Mouse (Mus musculus) kidney, adult 8-10 months (tissue): ENCODE measurements around the gene Gm3233.
"Not testable (repeated sequence)": the region's sequence is repeated elsewhere in the genome, so short reads cannot be mapped to it uniquely, and the experiment has no call there.

Experiments
- DNase-seq, 2 experiments: peaks; one replicate each; pipeline ENCODE4 v3.0.0; 2022

Gm3233 gene

DNA sequence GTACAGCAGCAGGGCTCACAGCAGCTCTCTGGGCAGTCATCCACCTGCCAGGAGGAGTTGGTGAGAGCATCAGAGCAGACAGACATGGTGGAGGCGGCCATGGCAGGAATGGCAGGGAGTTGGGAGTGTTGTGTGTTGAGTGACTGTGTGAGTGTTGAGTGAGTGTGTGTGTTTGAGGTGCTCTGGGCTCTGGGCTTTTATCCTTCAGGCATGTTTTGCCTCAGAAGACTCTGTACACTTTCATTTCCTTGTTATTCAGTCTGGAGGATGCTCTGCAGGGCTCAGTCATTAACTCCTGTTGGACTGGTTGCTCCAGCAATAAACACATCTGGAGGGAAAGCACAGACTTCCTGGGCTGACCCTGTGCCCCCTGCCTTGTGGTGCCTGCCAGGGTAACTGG, at the start of gene Gm3233:
Gene Gm3233, minus strand, starts transcription at position 101 of the 400 bp plus-strand sequence.
- DNase-seq: not testable (repeated sequence)

DNA sequence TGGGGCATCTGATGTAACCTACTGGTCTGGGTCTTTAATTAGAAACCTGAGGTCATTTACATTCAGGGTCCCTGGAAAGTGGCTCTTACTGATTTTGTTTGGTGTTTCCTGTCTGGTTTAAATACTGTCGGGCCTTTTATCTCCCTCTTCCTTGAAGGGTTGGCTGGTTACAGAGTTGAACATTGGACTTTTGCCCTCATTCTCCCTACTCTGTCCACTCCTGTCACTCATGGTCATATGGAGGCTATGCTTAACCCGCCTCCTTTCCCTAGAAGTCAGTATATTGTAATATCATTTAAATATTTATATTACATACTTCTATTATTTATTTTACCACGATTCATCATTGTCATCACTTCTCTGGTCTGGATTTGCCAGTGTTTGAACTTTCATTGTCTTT, 44.6 kb upstream of the Gm3233 start:
- DNase-seq: no peak

DNA sequence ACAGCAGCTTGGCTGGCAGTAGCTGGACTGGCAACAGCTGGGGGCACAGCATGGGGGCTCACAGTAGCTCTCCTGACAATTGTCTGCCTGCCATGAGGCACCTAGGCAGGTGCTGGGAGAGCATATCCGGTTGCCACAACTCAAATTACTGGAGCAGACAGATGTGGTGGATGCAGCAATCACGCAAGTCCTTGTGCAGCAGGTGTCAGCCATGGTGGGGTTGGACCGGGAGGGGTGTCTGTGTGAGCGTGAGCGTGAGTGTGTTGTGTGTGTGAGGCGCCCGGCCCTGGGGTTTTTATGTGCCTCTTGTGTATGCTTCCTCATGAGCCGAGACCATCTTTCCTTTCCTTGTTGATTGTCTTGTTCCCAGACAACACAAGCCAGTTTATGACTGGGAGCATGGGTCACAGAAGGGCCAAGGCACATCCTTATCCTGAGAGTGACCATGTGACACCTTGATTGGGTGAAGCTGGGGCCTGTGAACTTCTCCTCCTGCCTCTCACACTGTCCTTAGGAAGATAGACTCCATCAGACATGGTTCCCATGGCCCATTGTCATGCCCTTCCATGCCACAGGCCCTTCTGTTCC, 39.5 kb upstream of the Gm3233 start, which contains the start of gene Gm19668:
Gene Gm19668, minus strand, starts transcription at position 213 of the 588 bp plus-strand sequence.
- DNase-seq: no peak

DNA sequence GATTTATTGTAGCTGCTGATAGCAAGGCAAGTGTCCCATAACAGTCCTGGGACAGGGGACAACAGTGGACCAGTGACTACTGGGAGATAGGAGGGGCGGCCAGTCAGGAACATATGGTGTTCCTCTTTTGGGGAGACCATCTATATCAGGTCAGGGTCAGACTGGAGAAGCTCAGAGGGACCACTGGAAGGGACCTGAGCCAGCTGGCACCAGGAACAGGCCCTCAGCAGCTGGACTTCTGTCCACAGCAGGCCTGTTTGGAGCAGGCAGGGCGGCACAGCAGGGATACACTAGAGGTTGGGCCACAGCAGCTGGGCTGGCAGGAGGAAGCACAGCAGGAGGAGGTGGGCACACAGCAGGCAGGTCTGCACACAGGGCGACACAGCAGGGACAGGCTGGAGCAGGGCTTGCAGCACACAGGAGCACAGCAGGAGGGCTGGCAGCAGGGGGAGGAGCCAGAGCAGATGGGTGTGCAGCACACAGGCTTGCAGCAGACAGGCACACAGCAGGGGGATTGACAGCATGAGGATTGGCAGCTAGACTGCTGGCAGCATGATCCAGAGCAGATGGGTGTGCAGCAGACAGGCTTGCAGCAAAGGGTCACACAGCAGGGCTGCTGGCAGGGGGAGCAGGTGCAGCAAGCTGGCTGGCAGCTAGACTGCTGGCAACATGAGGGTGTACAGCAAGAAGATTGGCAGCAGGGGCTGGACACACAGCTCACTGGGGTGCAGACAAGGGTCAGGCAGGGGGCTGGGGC, 38.9 kb upstream of the Gm3233 start:
- DNase-seq: not testable (repeated sequence)

DNA sequence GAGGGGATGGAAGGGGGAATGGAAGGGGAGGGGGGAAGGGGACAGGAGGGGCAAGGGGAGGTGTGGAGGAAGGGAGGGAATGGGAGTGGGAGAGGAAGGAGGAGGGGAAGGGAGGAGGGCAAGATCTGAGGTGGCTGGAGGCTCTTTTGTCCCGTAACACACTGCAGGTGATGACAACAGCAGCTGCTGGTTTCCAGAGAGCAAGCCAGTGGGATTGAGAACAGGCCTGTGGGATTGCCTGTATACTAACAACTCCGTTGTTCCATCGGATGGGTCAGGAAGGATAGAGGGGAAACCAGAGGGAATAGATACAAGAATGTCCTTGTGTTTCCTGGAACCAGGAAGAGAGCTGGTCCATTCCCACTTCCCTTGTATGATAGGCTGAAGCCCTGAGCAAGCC, 38.2 kb upstream of the Gm3233 start:
- DNase-seq: no peak

DNA sequence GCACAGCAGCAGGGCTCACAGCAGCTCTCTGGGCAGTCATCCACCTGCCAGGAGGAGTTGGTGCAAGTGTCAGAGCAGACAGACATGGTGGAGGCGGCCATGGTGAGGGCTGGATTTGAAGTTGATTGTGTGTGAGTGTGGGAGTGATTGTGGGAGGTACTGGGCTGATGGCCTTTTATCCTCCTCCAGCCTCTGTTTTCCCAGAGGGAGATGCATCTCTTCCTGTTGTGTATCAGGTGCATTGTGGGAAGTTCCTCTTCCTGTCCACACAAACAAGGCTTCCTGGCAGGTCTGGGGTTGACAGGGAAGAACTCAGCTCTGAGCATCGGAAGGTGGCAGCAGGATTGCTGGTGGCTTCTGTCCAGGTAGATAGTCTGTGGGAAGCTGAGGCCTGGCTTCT, 35.5 kb upstream of the Gm3233 start, which contains the start of gene Gm9639:
Gene Gm9639, minus strand, starts transcription at position 101 of the 400 bp plus-strand sequence.
- no peak for DNase-seq

DNA sequence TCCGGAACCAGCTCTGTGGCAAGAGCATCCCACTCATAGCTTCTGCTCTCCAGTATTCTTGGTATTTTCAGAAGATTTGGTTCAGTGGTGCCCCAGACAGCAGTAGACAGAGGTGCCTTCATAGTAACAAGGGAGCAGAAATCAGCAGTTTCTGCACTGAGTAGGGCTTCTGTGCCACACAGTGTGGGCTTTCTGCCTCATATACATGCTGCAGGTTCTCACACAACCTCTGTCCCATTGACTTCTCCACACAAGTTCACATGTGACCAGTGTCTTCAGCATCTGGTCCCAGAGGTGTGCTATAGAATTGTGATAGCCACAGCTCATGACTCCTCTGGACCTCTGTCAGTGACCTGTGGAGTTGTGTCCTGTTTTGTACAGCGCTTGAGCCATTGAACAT, 29.1 kb upstream of the Gm3233 start:
- DNase-seq: no peak

DNA sequence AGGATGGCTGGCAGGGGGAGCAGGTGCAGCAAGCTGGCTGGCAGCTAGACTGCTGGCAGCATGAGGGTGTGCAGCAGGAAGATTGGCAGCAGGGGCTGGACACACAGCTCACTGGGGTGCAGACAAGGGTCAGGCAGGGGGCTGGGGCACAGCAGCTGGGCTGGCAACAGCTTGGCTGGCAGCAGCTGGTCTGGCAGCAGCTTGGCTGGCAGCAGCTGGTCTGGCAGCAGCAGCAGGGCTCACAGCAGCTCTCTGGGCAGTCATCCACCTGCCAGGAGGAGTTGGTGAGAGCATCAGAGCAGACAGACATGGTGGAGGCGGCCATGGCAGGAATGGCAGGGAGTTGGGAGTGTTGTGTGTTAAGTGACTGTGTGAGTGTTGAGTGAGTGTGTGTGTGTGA, 28.4 kb upstream of the Gm3233 start, which contains the start of gene Gm7137:
Gene Gm7137, minus strand, starts transcription at position 325 of the 400 bp plus-strand sequence.
- DNase-seq: not testable (repeated sequence)

DNA sequence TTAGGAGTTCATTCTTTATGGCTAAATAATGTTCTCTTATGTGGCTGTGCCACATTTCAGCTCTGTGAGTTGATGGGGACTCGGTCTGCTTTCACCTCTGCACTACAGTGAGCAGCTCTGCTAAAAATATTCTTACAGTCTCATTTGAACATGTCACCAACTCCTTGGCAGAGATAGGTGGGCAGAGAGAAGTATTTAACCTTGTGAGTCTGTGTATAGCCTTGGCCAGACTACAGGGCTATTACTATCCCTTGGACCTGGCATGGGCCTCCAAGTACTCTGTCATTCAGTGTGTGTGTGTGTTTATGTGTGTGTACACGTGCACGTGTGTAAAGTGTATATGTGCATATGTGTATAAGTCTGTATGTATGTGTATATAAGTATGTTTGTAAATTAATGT, 23.9 kb upstream of the Gm3233 start:
- DNase-seq: not testable (repeated sequence)

DNA sequence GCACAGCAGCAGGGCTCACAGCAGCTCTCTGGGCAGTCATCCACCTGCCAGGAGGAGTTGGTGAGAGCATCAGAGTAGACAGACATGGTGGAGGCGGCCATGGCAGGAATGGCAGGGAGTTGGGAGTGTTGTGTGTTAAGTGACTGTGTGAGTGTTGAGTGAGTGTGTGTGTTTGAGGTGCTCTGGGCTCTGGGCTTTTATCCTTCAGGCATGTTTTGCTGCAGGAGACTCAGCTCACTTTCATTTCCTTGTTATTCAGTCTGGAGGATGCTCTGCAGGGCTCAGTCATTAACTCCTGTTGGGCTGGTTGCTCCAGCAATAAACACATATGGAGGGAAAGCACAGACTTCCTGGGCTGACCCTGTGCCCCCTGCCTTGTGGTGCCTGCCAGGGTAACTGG, 23.0 kb upstream of the Gm3233 start, which contains the start of gene Gm3250:
Gene Gm3250, minus strand, starts transcription at position 101 of the 400 bp plus-strand sequence.
- DNase-seq: not testable (repeated sequence)

DNA sequence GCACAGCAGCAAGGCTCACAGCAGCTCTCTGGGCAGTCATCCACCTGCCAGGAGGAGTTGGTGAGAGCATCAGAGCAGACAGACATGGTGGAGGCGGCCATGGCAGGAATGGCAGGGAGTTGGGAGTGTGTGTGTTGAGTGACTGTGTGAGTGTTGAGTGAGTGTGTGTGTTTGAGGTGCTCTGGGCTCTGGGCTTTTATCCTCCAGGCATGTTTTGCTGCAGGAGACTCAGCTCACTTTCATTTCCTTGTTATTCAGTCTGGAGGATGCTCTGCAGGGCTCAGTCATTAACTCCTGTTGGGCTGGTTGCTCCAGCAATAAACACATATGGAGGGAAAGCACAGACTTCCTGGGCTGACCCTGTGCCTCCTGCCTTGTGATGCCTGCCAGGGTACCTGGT, 17.4 kb upstream of the Gm3233 start, which contains the start of gene Gm7138:
Gene Gm7138, minus strand, starts transcription at position 101 of the 400 bp plus-strand sequence.
- not testable (repeated sequence) for DNase-seq

DNA sequence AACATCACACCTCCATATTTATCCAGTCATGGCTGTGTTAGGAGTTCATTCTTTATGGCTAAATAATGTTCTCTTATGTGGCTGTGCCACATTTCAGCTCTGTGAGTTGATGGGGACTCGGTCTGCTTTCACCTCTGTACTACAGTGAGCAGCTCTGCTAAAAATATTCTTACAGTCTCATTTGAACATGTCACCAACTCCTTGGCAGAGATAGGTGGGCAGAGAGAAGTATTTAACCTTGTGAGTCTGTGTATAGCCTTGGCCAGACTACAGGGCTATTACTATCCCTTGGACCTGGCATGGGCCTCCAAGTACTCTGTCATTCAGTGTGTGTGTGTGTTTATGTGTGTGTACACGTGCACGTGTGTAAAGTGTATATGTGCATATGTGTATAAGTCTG, 12.7 kb upstream of the Gm3233 start:
- not testable (repeated sequence) for DNase-seq

DNA sequence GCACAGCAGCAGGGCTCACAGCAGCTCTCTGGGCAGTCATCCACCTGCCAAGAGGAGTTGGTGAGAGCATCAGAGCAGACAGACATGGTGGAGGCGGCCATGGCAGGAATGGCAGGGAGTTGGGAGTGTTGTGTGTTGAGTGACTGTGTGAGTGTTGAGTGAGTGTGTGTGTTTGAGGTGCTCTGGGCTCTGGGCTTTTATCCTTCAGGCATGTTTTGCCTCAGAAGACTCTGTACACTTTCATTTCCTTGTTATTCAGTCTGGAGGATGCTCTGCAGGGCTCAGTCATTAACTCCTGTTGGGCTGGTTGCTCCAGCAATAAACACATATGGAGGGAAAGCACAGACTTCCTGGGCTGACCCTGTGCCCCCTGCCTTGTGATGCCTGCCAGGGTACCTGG, 11.7 kb upstream of the Gm3233 start, which contains the start of gene Gm3238:
Gene Gm3238, minus strand, starts transcription at position 101 of the 400 bp plus-strand sequence.
- not testable (repeated sequence) for DNase-seq

DNA sequence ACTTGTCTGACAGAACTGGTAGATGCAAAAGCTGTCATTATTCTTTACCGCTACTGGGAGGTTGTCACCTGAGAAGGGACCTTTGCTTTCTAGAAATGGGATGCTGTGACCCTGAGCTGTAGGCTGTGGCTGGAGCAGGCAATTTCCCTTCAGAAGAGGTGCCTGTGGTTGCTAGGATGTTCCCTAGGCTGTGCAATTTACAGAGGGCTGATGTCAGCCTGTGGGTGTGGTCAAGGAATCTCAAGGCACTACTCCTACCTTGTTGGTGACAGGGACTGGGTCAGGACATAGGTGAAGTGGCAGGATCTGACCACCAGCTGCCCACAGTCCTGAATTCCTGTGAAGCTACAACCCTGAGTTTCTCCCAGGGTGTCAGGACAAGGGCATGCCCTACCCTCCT, 10.2 kb upstream of the Gm3233 start:
- no peak for DNase-seq

DNA sequence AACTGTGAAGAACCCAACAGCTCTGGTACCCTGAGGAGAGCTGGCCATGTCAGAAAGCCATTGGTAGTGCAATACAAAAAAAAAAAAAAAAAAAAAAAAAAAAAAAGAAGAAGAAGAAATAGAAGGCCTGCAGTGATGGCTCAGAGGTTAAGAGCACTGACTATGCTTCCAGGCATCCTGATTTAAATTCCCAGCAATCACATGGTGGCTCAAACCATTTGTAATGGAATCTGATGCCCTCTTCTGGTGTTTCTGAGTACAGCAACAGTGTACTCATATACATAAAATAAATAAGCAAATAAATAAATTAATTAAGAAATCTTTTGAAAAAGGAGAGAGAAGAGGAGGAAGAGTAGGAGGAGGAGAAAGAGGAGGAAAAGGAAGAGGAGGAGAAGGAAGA, 6.0 kb downstream of the Gm3233 start:
- no peak for DNase-seq

DNA sequence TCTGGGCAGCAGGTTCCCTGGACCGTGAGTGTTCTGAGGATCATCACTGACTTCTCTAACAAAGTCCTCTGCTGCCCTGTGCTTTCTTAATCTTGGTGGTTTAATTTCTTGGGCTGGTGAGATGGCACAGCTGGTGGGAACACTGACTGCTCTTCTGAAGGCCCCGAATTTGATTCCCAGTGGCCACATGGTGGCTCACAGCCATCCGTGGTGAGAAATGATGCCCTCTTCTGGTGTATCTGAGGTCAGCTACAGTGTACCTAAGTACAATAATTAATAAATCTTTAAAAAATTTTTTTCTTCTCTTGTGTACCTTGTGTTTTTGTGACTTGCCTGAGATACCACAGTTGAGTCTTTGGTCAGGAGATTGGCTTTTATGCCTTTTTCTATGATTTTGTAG, 7.2 kb downstream of the Gm3233 start:
- DNase-seq: not testable (repeated sequence)

DNA sequence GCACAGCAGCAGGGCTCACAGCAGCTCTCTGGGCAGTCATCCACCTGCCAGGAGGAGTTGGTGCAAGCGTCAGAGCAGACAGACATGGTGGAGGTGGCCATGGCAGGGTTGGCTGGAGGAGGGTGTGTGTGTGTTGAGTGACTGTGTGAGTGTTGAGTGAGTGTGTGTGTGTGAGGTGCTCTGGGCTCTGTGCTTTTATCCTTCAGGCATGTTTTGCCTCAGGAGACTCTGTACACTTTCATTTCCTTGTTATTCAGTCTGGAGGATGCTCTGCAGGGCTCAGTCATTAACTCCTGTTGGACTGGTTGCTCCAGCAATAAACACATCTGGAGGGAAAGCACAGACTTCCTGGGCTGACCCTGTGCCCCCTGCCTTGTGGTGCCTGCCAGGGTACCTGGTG, 8.2 kb downstream of the Gm3233 start, which contains the start of gene Gm9736:
Gene Gm9736, minus strand, starts transcription at position 101 of the 400 bp plus-strand sequence.
- DNase-seq: not testable (repeated sequence)

DNA sequence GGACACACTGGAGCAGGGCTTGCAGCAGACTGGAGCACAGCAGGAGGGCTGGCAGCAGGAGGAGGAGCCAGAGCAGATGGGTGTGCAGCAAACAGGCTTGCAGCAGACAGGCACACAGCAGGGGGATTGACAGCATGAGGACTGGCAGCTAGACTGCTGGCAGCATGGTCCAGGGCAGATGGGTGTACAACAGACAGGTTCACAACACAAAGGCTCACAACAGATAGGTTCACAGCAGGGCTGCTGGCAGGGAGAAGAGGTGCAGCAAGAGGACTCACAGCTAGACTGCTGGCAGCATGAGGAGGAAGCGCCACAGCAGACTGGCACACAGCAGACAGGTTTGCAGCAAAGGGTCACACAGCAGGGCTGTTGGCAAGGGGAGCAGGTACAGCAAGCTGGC, 8.8 kb downstream of the Gm3233 start:
- DNase-seq: not testable (repeated sequence)

DNA sequence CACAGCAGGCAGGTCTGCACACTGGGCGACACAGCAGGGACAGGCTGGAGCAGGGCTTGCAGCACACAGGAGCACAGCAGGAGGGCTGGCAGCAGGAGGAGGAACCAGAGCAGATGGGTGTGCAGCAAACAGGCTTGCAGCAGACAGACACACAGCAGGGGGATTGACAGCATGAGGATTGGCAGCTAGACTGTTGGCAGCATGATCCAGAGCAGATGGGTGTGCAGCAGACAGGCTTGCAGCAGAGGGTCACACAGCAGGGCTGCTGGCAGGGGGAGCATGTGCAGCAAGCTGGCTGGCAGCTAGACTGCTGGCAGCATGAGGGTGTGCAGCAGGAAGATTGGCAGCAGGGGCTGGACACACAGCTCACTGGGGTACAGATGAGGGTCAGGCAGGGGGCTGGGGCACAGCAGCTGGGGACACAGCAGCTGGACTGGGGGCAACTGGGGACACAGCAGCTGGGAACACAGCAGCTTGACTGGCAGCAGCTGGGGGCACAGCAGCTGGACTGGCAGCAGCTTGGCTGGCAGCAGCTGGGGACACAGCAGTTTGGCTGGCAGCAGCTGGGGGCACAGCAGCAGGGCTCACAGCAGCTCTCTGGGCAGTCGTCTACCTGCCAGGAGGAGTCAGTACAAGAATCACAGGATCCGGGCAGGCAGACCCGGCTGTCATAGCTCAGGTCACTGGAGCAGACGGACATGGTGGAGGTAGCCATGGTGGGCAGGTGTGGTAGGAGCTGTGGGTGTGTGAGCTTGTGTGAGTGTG, 17.4 kb downstream of the Gm3233 start, which contains the start of gene Gm18596:
Gene Gm18596, minus strand, starts transcription at position 715 of the 765 bp plus-strand sequence.
- DNase-seq: not testable (repeated sequence)

DNA sequence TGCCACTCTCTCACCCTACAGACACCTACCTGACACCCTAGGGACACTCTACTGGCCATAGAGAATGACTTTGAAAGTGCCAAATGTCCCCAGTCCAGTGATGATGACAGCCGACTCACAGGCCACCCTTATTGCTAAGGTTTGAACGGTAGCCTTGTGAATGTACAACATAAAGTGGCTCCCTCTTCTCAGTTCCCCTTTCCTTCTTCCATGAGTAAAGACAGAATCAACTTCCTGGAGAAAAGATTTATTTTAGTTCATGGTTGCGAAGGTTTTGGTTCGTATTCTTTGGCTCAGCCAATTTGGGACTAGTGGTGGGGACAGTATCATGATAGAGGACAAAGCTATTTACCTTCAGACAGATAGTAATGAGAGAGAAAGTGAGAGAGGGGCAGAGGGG, 20.6 kb downstream of the Gm3233 start:
- DNase-seq: no peak

DNA sequence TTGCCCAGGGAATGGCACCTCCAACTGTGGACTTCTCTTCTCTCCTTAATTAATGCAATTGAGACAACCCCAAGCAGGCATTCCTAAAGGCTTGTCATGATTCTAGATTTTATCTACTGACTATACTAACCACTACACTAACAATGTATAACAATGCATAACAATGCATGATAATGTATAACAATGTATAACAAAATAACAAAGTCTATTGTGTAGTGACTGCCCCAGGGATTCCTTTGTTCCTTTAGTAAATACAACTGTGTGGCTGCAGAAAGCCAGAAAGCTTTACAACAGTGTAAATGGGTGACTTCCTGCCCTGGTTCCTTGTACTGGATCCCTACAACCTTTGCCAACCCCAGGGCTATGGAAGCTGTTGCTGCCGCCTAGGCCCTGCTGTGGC, 23.6 kb downstream of the Gm3233 start:
- DNase-seq: no peak

DNA sequence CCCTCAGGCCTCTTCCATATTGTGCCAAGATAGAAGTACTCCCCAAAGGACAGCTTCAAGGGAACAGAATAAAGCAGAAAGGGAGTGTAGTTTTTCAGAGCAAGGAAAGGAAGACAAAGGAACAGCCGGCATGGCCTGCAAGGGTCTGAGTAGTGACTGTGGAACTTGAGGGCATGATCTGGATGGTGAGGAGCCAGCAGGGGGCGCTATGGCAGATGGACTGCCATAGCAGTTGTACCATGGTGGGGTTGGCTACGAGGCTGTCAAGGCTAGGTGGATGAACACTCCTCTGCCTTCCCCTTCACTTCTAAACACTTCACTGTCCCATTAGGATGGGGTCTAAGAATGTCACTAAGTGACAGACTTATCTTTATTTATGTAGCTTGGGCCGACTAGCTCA, 30.2 kb downstream of the Gm3233 start:
- peak in 1 of 2 experiments; percentile 6 for DNase-seq

DNA sequence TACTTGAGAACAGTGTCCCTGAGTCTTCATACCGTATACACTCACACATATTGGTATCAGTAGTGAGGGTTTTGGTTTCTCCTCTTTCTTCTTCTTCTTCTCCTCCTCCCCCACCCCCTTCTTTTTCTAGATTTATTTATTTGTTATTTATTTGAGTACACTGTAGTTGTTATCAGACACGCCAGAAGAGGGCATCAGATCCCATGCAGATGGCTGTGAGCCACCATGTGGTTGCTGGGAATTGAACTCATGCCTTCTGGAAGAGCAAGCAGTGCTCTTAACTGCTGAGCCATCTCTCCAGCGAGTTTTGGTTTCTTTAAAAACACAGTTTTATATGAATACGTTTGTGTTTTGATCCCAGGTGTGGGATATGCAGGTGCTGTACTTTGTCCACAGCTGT, 31.2 kb downstream of the Gm3233 start:
- DNase-seq: peak in 1 of 2 experiments; percentile 8
